Mouse (Mus musculus): ENCODE measurements around the gene Armcx4. TPM values are rescaled to one million over a fixed set of nuclear protein-coding genes. Genes with fewer than 3 reads are reported as not detected.
A peak's percentile ranks its signal among the peaks of the same experiment; 100 is the strongest.

Gene Armcx4
- polyA plus RNA-seq (2014; fragmentation: Nextera tagmentation; extraction: Ambion mirVana), result 6.0 and 7.1 TPM in 2 replicates

- peaks cover 8% of the 10 kb centered on the region; the same call in 1 of the 2 replicates for H3K36me3 ChIP-seq (ENCODE audit: control insufficient read depth, insufficient read depth, low read length)
- H3K4me3 ChIP-seq (ENCODE audit: low read depth, low read length), result peak within 1 kb of the TSS; percentile 43
- peak within 1 kb of the TSS; percentile 85 for H3K27ac ChIP-seq (ENCODE audit: low read depth, low read length)
- H3K4me1 ChIP-seq (ENCODE audit: control insufficient read depth, insufficient read depth, low read length), result 0 out of 2 replicates have a peak, but pooled peaks cover 4% of the 10 kb centered on the region
- no peaks in the 10 kb centered on the region for H3K27me3 ChIP-seq (ENCODE audit: control insufficient read depth, insufficient read depth, low read length)
- H3K9ac ChIP-seq (replicated peaks; ENCODE audit: low read depth, low read length), result peak within 1 kb of the TSS; percentile 63
- H3K4me2 ChIP-seq (ENCODE audit: low read depth, low read length), result peak within 1 kb of the TSS; percentile 59
- no peaks in the 10 kb centered on the region for H3K9me3 ChIP-seq (ENCODE audit: control insufficient read depth, low read length)
- WGBS, result 14% methylated on average over 19 of the region's 33 CpGs
- peak; percentile 97 for ATAC-seq (ENCODE audit: low read depth)
These were observed at the start of gene Armcx4 for GRCm38 (mm10) chrX:134686267-134686666. Gene Armcx4 (plus strand): TSS chrX:134686519.

- 76% methylated on average over 10 of the region's 10 CpGs for WGBS
- ATAC-seq (ENCODE audit: low read depth), result no peak
These were observed 45.1 kb upstream of the Armcx4 start for GRCm38 (mm10) chrX:134641000-134641760.

GRCm38 (mm10) chrX:134646338-134646737 lies 40.0 kb upstream of the Armcx4 start:
- Histone ChIP-seq H3K4me2 (ENCODE audit: low read depth, low read length) (no peak overlapping the region), H3K27ac (ENCODE audit: low read depth, low read length) (no peak overlapping the region), H3K9ac (replicated peaks; ENCODE audit: low read depth, low read length) (no peak overlapping the region), H3K4me3 (ENCODE audit: low read depth, low read length) (no peak overlapping the region), H3K27me3 (ENCODE audit: control insufficient read depth, insufficient read depth, low read length) (no peaks in the 10 kb centered on the region), H3K9me3 (ENCODE audit: control insufficient read depth, low read length) (no peaks in the 10 kb centered on the region), H3K4me1 (ENCODE audit: control insufficient read depth, insufficient read depth, low read length) (no peaks in the 10 kb centered on the region), H3K36me3 (ENCODE audit: control insufficient read depth, insufficient read depth, low read length) (no peaks in the 10 kb centered on the region)
- 100% methylated on average over 1 of the region's 1 CpGs for WGBS
- no peak for ATAC-seq (ENCODE audit: low read depth)

More at GRCm38 (mm10) chrX:134641000-134641760, 45.1 kb upstream of the Armcx4 start:
- no peaks in the 10 kb centered on the region for H3K36me3 ChIP-seq (ENCODE audit: control insufficient read depth, insufficient read depth, low read length)
- no peak overlapping the region for H3K4me3 ChIP-seq (ENCODE audit: low read depth, low read length)
- H3K9ac ChIP-seq (replicated peaks; ENCODE audit: low read depth, low read length), result no peak overlapping the region
- no peak overlapping the region for H3K27ac ChIP-seq (ENCODE audit: low read depth, low read length)
- H3K27me3 ChIP-seq (ENCODE audit: control insufficient read depth, insufficient read depth, low read length), result no peaks in the 10 kb centered on the region
- H3K4me1 ChIP-seq (ENCODE audit: control insufficient read depth, insufficient read depth, low read length), result no peaks in the 10 kb centered on the region
- H3K4me2 ChIP-seq (ENCODE audit: low read depth, low read length), result no peak overlapping the region
- no peaks in the 10 kb centered on the region for H3K9me3 ChIP-seq (ENCODE audit: control insufficient read depth, low read length)

- no peaks in the 10 kb centered on the region for H3K36me3 ChIP-seq (ENCODE audit: control insufficient read depth, insufficient read depth, low read length)
- no peak for ATAC-seq (ENCODE audit: low read depth)
- H3K4me3 ChIP-seq (ENCODE audit: low read depth, low read length), result no peak overlapping the region
- H3K4me2 ChIP-seq (ENCODE audit: low read depth, low read length), result no peak overlapping the region
- no peaks in the 10 kb centered on the region for H3K9me3 ChIP-seq (ENCODE audit: control insufficient read depth, low read length)
- H3K9ac ChIP-seq (replicated peaks; ENCODE audit: low read depth, low read length), result no peak overlapping the region
- no peaks in the 10 kb centered on the region for H3K4me1 ChIP-seq (ENCODE audit: control insufficient read depth, insufficient read depth, low read length)
- H3K27ac ChIP-seq (ENCODE audit: low read depth, low read length), result no peak overlapping the region
- WGBS, result 77% methylated on average over 8 of the region's 8 CpGs
- H3K27me3 ChIP-seq (ENCODE audit: control insufficient read depth, insufficient read depth, low read length), result no peaks in the 10 kb centered on the region
These were observed 38.9 kb upstream of the Armcx4 start for GRCm38 (mm10) chrX:134647421-134647820.

- H3K4me3 ChIP-seq (ENCODE audit: low read depth, low read length), result no peak overlapping the region
- no peaks in the 10 kb centered on the region for H3K9me3 ChIP-seq (ENCODE audit: control insufficient read depth, low read length)
- peak; percentile 88 for ATAC-seq (ENCODE audit: low read depth)
- WGBS, result 16% methylated on average over 11 of the region's 11 CpGs
- no peak overlapping the region for H3K9ac ChIP-seq (replicated peaks; ENCODE audit: low read depth, low read length)
- H3K36me3 ChIP-seq (ENCODE audit: control insufficient read depth, insufficient read depth, low read length), result no peaks in the 10 kb centered on the region
- H3K4me1 ChIP-seq (ENCODE audit: control insufficient read depth, insufficient read depth, low read length), result no peaks in the 10 kb centered on the region
- H3K27me3 ChIP-seq (ENCODE audit: control insufficient read depth, insufficient read depth, low read length), result no peaks in the 10 kb centered on the region
- H3K27ac ChIP-seq (ENCODE audit: low read depth, low read length), result no peak overlapping the region
- H3K4me2 ChIP-seq (ENCODE audit: low read depth, low read length), result peak overlapping the region; percentile 20; the same call in 1 of the 2 replicates
These were observed 38.2 kb upstream of the Armcx4 start for GRCm38 (mm10) chrX:134648031-134648692.

- WGBS, result 100% methylated on average over 1 of the region's 1 CpGs
- no peak overlapping the region for H3K4me2 ChIP-seq (ENCODE audit: low read depth, low read length)
- no peaks in the 10 kb centered on the region for H3K27me3 ChIP-seq (ENCODE audit: control insufficient read depth, insufficient read depth, low read length)
- H3K4me3 ChIP-seq (ENCODE audit: low read depth, low read length), result no peak overlapping the region
- no peaks in the 10 kb centered on the region for H3K9me3 ChIP-seq (ENCODE audit: control insufficient read depth, low read length)
- no peak for ATAC-seq (ENCODE audit: low read depth)
- H3K27ac ChIP-seq (ENCODE audit: low read depth, low read length), result no peak overlapping the region
- H3K4me1 ChIP-seq (ENCODE audit: control insufficient read depth, insufficient read depth, low read length), result no peaks in the 10 kb centered on the region
- H3K9ac ChIP-seq (replicated peaks; ENCODE audit: low read depth, low read length), result no peak overlapping the region
- H3K36me3 ChIP-seq (ENCODE audit: control insufficient read depth, insufficient read depth, low read length), result no peaks in the 10 kb centered on the region
These were observed 34.3 kb upstream of the Armcx4 start for GRCm38 (mm10) chrX:134652061-134652460.

GRCm38 (mm10) chrX:134661586-134661985 lies 24.7 kb upstream of the Armcx4 start:
- ATAC-seq (ENCODE audit: low read depth), result no peak
- Histone ChIP-seq H3K27ac (ENCODE audit: low read depth, low read length) (no peak overlapping the region), H3K4me1 (ENCODE audit: control insufficient read depth, insufficient read depth, low read length) (no peaks in the 10 kb centered on the region), H3K9me3 (ENCODE audit: control insufficient read depth, low read length) (no peaks in the 10 kb centered on the region), H3K36me3 (ENCODE audit: control insufficient read depth, insufficient read depth, low read length) (no peaks in the 10 kb centered on the region), H3K9ac (replicated peaks; ENCODE audit: low read depth, low read length) (no peak overlapping the region), H3K4me3 (ENCODE audit: low read depth, low read length) (no peak overlapping the region), H3K4me2 (ENCODE audit: low read depth, low read length) (no peak overlapping the region), H3K27me3 (ENCODE audit: control insufficient read depth, insufficient read depth, low read length) (no peaks in the 10 kb centered on the region)
- WGBS, result 78% methylated on average over 5 of the region's 5 CpGs

GRCm38 (mm10) chrX:134675022-134675421 lies 11.3 kb upstream of the Armcx4 start:
- 21% methylated on average over 5 of the region's 5 CpGs for WGBS
- Histone ChIP-seq H3K27me3 (ENCODE audit: control insufficient read depth, insufficient read depth, low read length) (no peaks in the 10 kb centered on the region), H3K9ac (replicated peaks; ENCODE audit: low read depth, low read length) (no peak overlapping the region), H3K27ac (ENCODE audit: low read depth, low read length) (no peak overlapping the region), H3K4me2 (ENCODE audit: low read depth, low read length) (no peak overlapping the region), H3K36me3 (ENCODE audit: control insufficient read depth, insufficient read depth, low read length) (no peaks in the 10 kb centered on the region), H3K4me3 (ENCODE audit: low read depth, low read length) (no peak overlapping the region), H3K9me3 (ENCODE audit: control insufficient read depth, low read length) (no peaks in the 10 kb centered on the region), H3K4me1 (ENCODE audit: control insufficient read depth, insufficient read depth, low read length) (no peaks in the 10 kb centered on the region)
- ATAC-seq (ENCODE audit: low read depth), result no peak

- Histone ChIP-seq H3K27me3 (ENCODE audit: control insufficient read depth, insufficient read depth, low read length) (no peaks in the 10 kb centered on the region), H3K4me1 (ENCODE audit: control insufficient read depth, insufficient read depth, low read length) (no peaks in the 10 kb centered on the region), H3K9ac (replicated peaks; ENCODE audit: low read depth, low read length) (no peak overlapping the region), H3K4me2 (ENCODE audit: low read depth, low read length) (no peak overlapping the region), H3K4me3 (ENCODE audit: low read depth, low read length) (no peak overlapping the region), H3K9me3 (ENCODE audit: control insufficient read depth, low read length) (no peaks in the 10 kb centered on the region), H3K36me3 (ENCODE audit: control insufficient read depth, insufficient read depth, low read length) (no peaks in the 10 kb centered on the region), H3K27ac (ENCODE audit: low read depth, low read length) (no peak overlapping the region)
- ATAC-seq (ENCODE audit: low read depth), result no peak
- WGBS, result 58% methylated on average over 1 of the region's 1 CpGs
These were observed 10.4 kb upstream of the Armcx4 start for GRCm38 (mm10) chrX:134675959-134676358.

Measured in neural tube, embryonic 14.5 days (tissue).